Mouse (Mus musculus) midbrain, embryonic 11.5 days (tissue): ENCODE measurements at regions not wholly inside any gene's neighbourhood (a gene's known extent, or its start where the extent isn't known, plus 50 kb on each side); places are given as distances from the start of the nearest gene placed in this dataset.

Experiments used
- ATAC-seq: fragments of 200-750 bp; cut with Nextera tagmentation; 2 replicates; pipeline ENCODE4 v1.8.0; 2017; ENCODE audit warnings: moderate TSS enrichment, moderate library complexity; ENCODE audit not compliant: low FRiP score
- DNase-seq: peaks from one replicate; pipeline ENCODE4 v3.0.0; 2015; ENCODE audit warnings: low spot score; ENCODE audit errors: missing footprints
- H3K27ac ChIP-seq: fragments of 300-500 bp; sonication (generic); 2 replicates; pipeline ENCODE4 v1.5.1; 2014; ENCODE audit warnings: low read depth, low read length
- H3K27me3 ChIP-seq: fragments of 300-500 bp; sonication (generic); 2 replicates; pipeline ENCODE4 v1.6.1; 2014; ENCODE audit warnings: mild to moderate bottlenecking, low read length, moderate library complexity, mixed read lengths; ENCODE audit not compliant: control insufficient read depth, insufficient read depth
- H3K36me3 ChIP-seq: fragments of 300-500 bp; sonication (generic); 2 replicates; pipeline ENCODE4 v1.6.1; 2014; ENCODE audit warnings: mild to moderate bottlenecking, low read length, moderate library complexity, mixed read lengths; ENCODE audit not compliant: control insufficient read depth, insufficient read depth
- H3K4me1 ChIP-seq: fragments of 300-500 bp; sonication (generic); 2 replicates; pipeline ENCODE4 v1.6.1; 2014; ENCODE audit warnings: low read length; ENCODE audit not compliant: control insufficient read depth, insufficient read depth
- H3K4me2 ChIP-seq: fragments of 300-500 bp; sonication (generic); 2 replicates; pipeline ENCODE4 v1.6.1; 2014; ENCODE audit warnings: mild to moderate bottlenecking, moderate library complexity
- H3K4me3 ChIP-seq: fragments of 300-500 bp; sonication (generic); 2 replicates; pipeline ENCODE4 v1.5.1; 2014; ENCODE audit warnings: low read depth, low read length
- H3K9ac ChIP-seq: fragments of 300-500 bp; sonication (generic); 2 replicates; pipeline ENCODE4 v1.6.1; 2014; ENCODE audit warnings: low read length
- H3K9me3 ChIP-seq: fragments of 300-500 bp; sonication (generic); 2 replicates; pipeline ENCODE4 v1.6.1; 2016; ENCODE audit warnings: low read length; ENCODE audit not compliant: control insufficient read depth
- WGBS: fragments of 180-500 bp; shearing (Covaris S2); extraction: QIAGEN DNeasy Blood & Tissue Kit; methylation state at CpG from one replicate; pipeline ENCODE4 v1.1.7; 2014; 5-methylcytosine and 5-hydroxymethylcytosine counted together

GRCm38 (mm10) chr19:53447754-53448153, 57.4 kb upstream of the Smndc1 start:
- no peak overlapping the region for H3K27ac ChIP-seq
- no peaks in the 10 kb centered on the region for H3K4me1 ChIP-seq
- no peak overlapping the region for H3K9ac ChIP-seq
- no peaks in the 10 kb centered on the region for H3K36me3 ChIP-seq
- ATAC-seq (no peak), DNase-seq (no peak)
- H3K4me3 ChIP-seq, result no peak overlapping the region
- WGBS, result 76% methylated on average over 6 of the region's 6 CpGs
- H3K9me3 ChIP-seq, result no peaks in the 10 kb centered on the region
- H3K4me2 ChIP-seq, result no peak overlapping the region
- H3K27me3 ChIP-seq, result no peaks in the 10 kb centered on the region

GRCm38 (mm10) chr19:53446216-53446615, 55.8 kb upstream of the Smndc1 start:
- DNase-seq (no peak), ATAC-seq (no peak)
- no peaks in the 10 kb centered on the region for H3K36me3 ChIP-seq
- no peak overlapping the region for H3K27ac ChIP-seq
- H3K4me3 ChIP-seq, result no peak overlapping the region
- no peak overlapping the region for H3K4me2 ChIP-seq
- no peaks in the 10 kb centered on the region for H3K4me1 ChIP-seq
- H3K9me3 ChIP-seq, result no peaks in the 10 kb centered on the region
- no peak overlapping the region for H3K9ac ChIP-seq
- H3K27me3 ChIP-seq, result no peaks in the 10 kb centered on the region
- 66% methylated on average over 5 of the region's 5 CpGs for WGBS

- H3K4me2 ChIP-seq, result no peak overlapping the region
- 50% methylated on average over 5 of the region's 5 CpGs for WGBS
Observed at GRCm38 (mm10) chr19:53444646-53445045, 54.3 kb upstream of the Smndc1 start.

GRCm38 (mm10) chr19:53442756-53443654, 52.6 kb upstream of the Smndc1 start:
- no peak overlapping the region for H3K9ac ChIP-seq
- H3K27ac ChIP-seq, result no peak overlapping the region
- H3K4me1 ChIP-seq, result peaks cover 6% of the 10 kb centered on the region; the same call in 1 of the 2 replicates
- ATAC-seq, result no peak
- no peaks in the 10 kb centered on the region for H3K9me3 ChIP-seq
- no peak overlapping the region for H3K4me2 ChIP-seq
- 86% methylated on average over 22 of the region's 22 CpGs for WGBS
- H3K27me3 ChIP-seq, result no peaks in the 10 kb centered on the region
- H3K4me3 ChIP-seq, result no peak overlapping the region
- DNase-seq, result no peak
- no peaks in the 10 kb centered on the region for H3K36me3 ChIP-seq

More at GRCm38 (mm10) chr19:53444646-53445045, 54.3 kb upstream of the Smndc1 start:
- Histone ChIP-seq H3K9ac (no peak overlapping the region), H3K4me3 (no peak overlapping the region), H3K27ac (no peak overlapping the region), H3K4me1 (peaks cover 6% of the 10 kb centered on the region; the same call in 1 of the 2 replicates), H3K9me3 (no peaks in the 10 kb centered on the region), H3K36me3 (no peaks in the 10 kb centered on the region), H3K27me3 (no peaks in the 10 kb centered on the region)
- DNase-seq (no peak), ATAC-seq (no peak)

GRCm38 (mm10) chr19:53442132-53442610, 51.8 kb upstream of the Smndc1 start:
- Histone ChIP-seq H3K9ac (no peak overlapping the region), H3K27ac (no peak overlapping the region), H3K4me3 (no peak overlapping the region), H3K9me3 (no peaks in the 10 kb centered on the region), H3K4me2 (no peak overlapping the region), H3K36me3 (no peaks in the 10 kb centered on the region), H3K27me3 (no peaks in the 10 kb centered on the region), H3K4me1 (peaks cover 6% of the 10 kb centered on the region; the same call in 1 of the 2 replicates)
- ATAC-seq (no peak), DNase-seq (no peak)
- WGBS, result 94% methylated on average over 4 of the region's 4 CpGs

- Histone ChIP-seq H3K27ac (no peak overlapping the region), H3K4me1 (peaks cover 6% of the 10 kb centered on the region; the same call in 1 of the 2 replicates), H3K4me3 (no peak overlapping the region), H3K9me3 (no peaks in the 10 kb centered on the region), H3K9ac (no peak overlapping the region), H3K27me3 (no peaks in the 10 kb centered on the region), H3K4me2 (no peak overlapping the region), H3K36me3 (no peaks in the 10 kb centered on the region)
- DNase-seq (no peak), ATAC-seq (no peak)
- 86% methylated on average over 13 of the region's 13 CpGs for WGBS
Observed at GRCm38 (mm10) chr19:53441449-53442131, 51.2 kb upstream of the Smndc1 start.

GRCm38 (mm10) chr19:53440327-53441055, 50.1 kb upstream of the Smndc1 start:
- peaks cover 6% of the 10 kb centered on the region; the same call in 1 of the 2 replicates for H3K4me1 ChIP-seq
- H3K4me3 ChIP-seq, result no peak overlapping the region
- H3K27me3 ChIP-seq, result no peaks in the 10 kb centered on the region
- H3K36me3 ChIP-seq, result no peaks in the 10 kb centered on the region
- 37% methylated on average over 10 of the region's 10 CpGs for WGBS
- no peak overlapping the region for H3K4me2 ChIP-seq
- no peak overlapping the region for H3K9ac ChIP-seq
- no peaks in the 10 kb centered on the region for H3K9me3 ChIP-seq
- H3K27ac ChIP-seq, result no peak overlapping the region
- 0 out of 2 replicates have a peak, but pooled peaks have one; percentile 35 for ATAC-seq
- no peak for DNase-seq
